Mouse (Mus musculus) intestine, embryonic 15.5 days (tissue): ENCODE data around the gene Tent2. TPM values are rescaled to one million over a fixed set of nuclear protein-coding genes. Genes with fewer than 3 reads are reported as not detected.
"Not testable (repeated sequence)": the region's sequence is repeated elsewhere in the genome, so short reads cannot be mapped to it uniquely, and the experiment has no call there.

Experiments
- ATAC-seq: fragments of 200-750 bp; cut with Nextera tagmentation; 2 replicates; pipeline ENCODE4 v1.8.0; 2017; ENCODE audit warnings: moderate TSS enrichment, moderate library complexity
- H3K27ac ChIP-seq: fragments of 300-500 bp; sonication (generic); 2 replicates; pipeline ENCODE4 v1.5.1; 2015; ENCODE audit warnings: mild to moderate bottlenecking, inconsistent platforms
- H3K27me3 ChIP-seq: fragments of 300-500 bp; sonication (generic); replicated peaks from 2 replicates; pipeline ENCODE4 v1.6.1; 2015; ENCODE audit warnings: inconsistent platforms
- H3K36me3 ChIP-seq: fragments of 300-500 bp; sonication (generic); 2 replicates; pipeline ENCODE4 v1.6.1; 2015; ENCODE audit warnings: inconsistent platforms
- H3K4me1 ChIP-seq: fragments of 300-500 bp; sonication (generic); replicated peaks from 2 replicates; pipeline ENCODE4 v1.6.1; 2015; ENCODE audit warnings: inconsistent platforms
- H3K4me2 ChIP-seq: fragments of 300-500 bp; sonication (generic); replicated peaks from 2 replicates; pipeline ENCODE4 v1.6.1; 2015; ENCODE audit warnings: mild to moderate bottlenecking, inconsistent platforms
- H3K4me3 ChIP-seq: fragments of 300-500 bp; sonication (generic); replicated peaks from 2 replicates; pipeline ENCODE4 v1.5.1; 2015; ENCODE audit warnings: inconsistent platforms
- H3K9ac ChIP-seq: fragments of 300-500 bp; sonication (generic); 2 replicates; pipeline ENCODE4 v1.6.1; 2015; ENCODE audit warnings: inconsistent platforms
- H3K9me3 ChIP-seq: fragments of 300-500 bp; sonication (generic); 2 replicates; pipeline ENCODE4 v1.6.1; 2016; ENCODE audit warnings: inconsistent platforms
- WGBS: fragments of 180-500 bp; shearing (Covaris S2); methylation state at CpG from one replicate; pipeline ENCODE4 v1.1.7; 2015; 5-methylcytosine and 5-hydroxymethylcytosine counted together
- polyA plus RNA-seq: library from polyadenylated mRNA; unstranded; fragments of >200 nt; fragmentation: Nextera tagmentation; extraction: Ambion mirVana; gene quantifications from 2 replicates; pipeline ENCODE4 v1.2.1, GENCODE M21; 2015

Tent2 gene
- polyA plus RNA-seq, 1 experiment from 2014 or later = 60.1 TPM

GRCm38 (mm10) chr13:93187792-93188191 is 4.4 kb downstream of the Tent2 start:
- WGBS = 93% methylated on average over 5 of the region's 5 CpGs

GRCm38 (mm10) chr13:93180351-93180750 is 11.8 kb downstream of the Tent2 start:
- H3K4me3 ChIP-seq = no peak overlapping the region
- H3K4me2 ChIP-seq = no peak overlapping the region
- no peak for ATAC-seq
- no peak overlapping the region for H3K27ac ChIP-seq
- peaks cover 3% of the 10 kb centered on the region; the same call in 1 of the 2 replicates for H3K36me3 ChIP-seq
- no peaks in the 10 kb centered on the region for H3K9me3 ChIP-seq
- 98% methylated on average over 1 of the region's 1 CpGs for WGBS
- no peak overlapping the region for H3K9ac ChIP-seq
- no peaks in the 10 kb centered on the region for H3K4me1 ChIP-seq
- no peaks in the 10 kb centered on the region for H3K27me3 ChIP-seq

More at GRCm38 (mm10) chr13:93187792-93188191, 4.4 kb downstream of the Tent2 start:
- not testable (repeated sequence) for H3K4me2 ChIP-seq, H3K9ac ChIP-seq, H3K27me3 ChIP-seq, H3K36me3 ChIP-seq, H3K27ac ChIP-seq, ATAC-seq, H3K4me1 ChIP-seq, H3K9me3 ChIP-seq, H3K4me3 ChIP-seq

GRCm38 (mm10) chr13:93179522-93179921 is 12.7 kb downstream of the Tent2 start:
- no peak for ATAC-seq
- 87% methylated on average over 2 of the region's 2 CpGs for WGBS

GRCm38 (mm10) chr13:93177571-93177970 is 14.6 kb downstream of the Tent2 start:
- no peak for ATAC-seq
- Histone ChIP-seq H3K4me1 (no peaks in the 10 kb centered on the region), H3K9ac (no peak overlapping the region), H3K27ac (no peak overlapping the region), H3K9me3 (no peaks in the 10 kb centered on the region), H3K36me3 (peaks cover 9% of the 10 kb centered on the region; the same call in 1 of the 2 replicates), H3K27me3 (no peaks in the 10 kb centered on the region), H3K4me3 (no peak overlapping the region), H3K4me2 (no peak overlapping the region)

More at GRCm38 (mm10) chr13:93179522-93179921, 12.7 kb downstream of the Tent2 start:
- Histone ChIP-seq H3K9ac (no peak overlapping the region), H3K4me3 (no peak overlapping the region), H3K4me1 (no peaks in the 10 kb centered on the region), H3K9me3 (no peaks in the 10 kb centered on the region), H3K27ac (no peak overlapping the region), H3K4me2 (no peak overlapping the region), H3K36me3 (0 out of 2 replicates have a peak, but pooled peaks cover 3% of the 10 kb centered on the region), H3K27me3 (no peaks in the 10 kb centered on the region)

- Histone ChIP-seq H3K4me1 (no peaks in the 10 kb centered on the region), H3K4me3 (no peak overlapping the region), H3K4me2 (no peak overlapping the region), H3K36me3 (0 out of 2 replicates have a peak, but pooled peaks cover 6% of the 10 kb centered on the region), H3K9ac (no peak overlapping the region), H3K27ac (no peak overlapping the region), H3K9me3 (no peaks in the 10 kb centered on the region), H3K27me3 (no peaks in the 10 kb centered on the region)
- ATAC-seq = no peak
- WGBS = 93% methylated on average over 4 of the region's 4 CpGs
Observed at GRCm38 (mm10) chr13:93163303-93163702, 28.9 kb downstream of the Tent2 start.

GRCm38 (mm10) chr13:93162456-93162855 is 29.7 kb downstream of the Tent2 start:
- Histone ChIP-seq H3K36me3 (0 out of 2 replicates have a peak, but pooled peaks cover 6% of the 10 kb centered on the region), H3K4me3 (no peak overlapping the region), H3K4me2 (no peak overlapping the region), H3K27me3 (no peaks in the 10 kb centered on the region), H3K9me3 (no peaks in the 10 kb centered on the region), H3K4me1 (no peaks in the 10 kb centered on the region), H3K27ac (no peak overlapping the region), H3K9ac (no peak overlapping the region)
- no peak for ATAC-seq

- Histone ChIP-seq H3K27ac (no peak overlapping the region), H3K4me2 (no peak overlapping the region), H3K9ac (no peak overlapping the region), H3K4me3 (no peak overlapping the region), H3K27me3 (no peaks in the 10 kb centered on the region), H3K4me1 (no peaks in the 10 kb centered on the region), H3K9me3 (no peaks in the 10 kb centered on the region), H3K36me3 (peaks cover 6% of the 10 kb centered on the region; the same call in 1 of the 2 replicates)
- no peak for ATAC-seq
- WGBS = 92% methylated on average over 6 of the region's 6 CpGs
Observed at GRCm38 (mm10) chr13:93158261-93158660, 33.9 kb downstream of the Tent2 start.

GRCm38 (mm10) chr13:93153280-93153679 is 38.9 kb downstream of the Tent2 start:
- 70% methylated on average over 1 of the region's 1 CpGs for WGBS
- no peak overlapping the region for H3K4me2 ChIP-seq
- no peak overlapping the region for H3K27ac ChIP-seq
- ATAC-seq = no peak
- H3K9me3 ChIP-seq = no peaks in the 10 kb centered on the region
- no peak overlapping the region for H3K4me3 ChIP-seq
- H3K4me1 ChIP-seq = no peaks in the 10 kb centered on the region
- no peaks in the 10 kb centered on the region for H3K27me3 ChIP-seq
- no peak overlapping the region for H3K9ac ChIP-seq
- peaks cover 2% of the 10 kb centered on the region; the same call in 1 of the 2 replicates for H3K36me3 ChIP-seq

- no peaks in the 10 kb centered on the region for H3K27me3 ChIP-seq
- no peaks in the 10 kb centered on the region for H3K36me3 ChIP-seq
- H3K9ac ChIP-seq = peak within 1 kb of the TSS; percentile 51
- H3K27ac ChIP-seq = peak within 1 kb of the TSS; percentile 70
- peaks cover 5% of the 10 kb centered on the region; the same call in 1 of the 2 replicates for H3K4me1 ChIP-seq
- H3K9me3 ChIP-seq = no peaks in the 10 kb centered on the region
- WGBS = 3% methylated on average over 45 of the region's 45 CpGs
- peak within 1 kb of the TSS; percentile 55 for H3K4me3 ChIP-seq
- ATAC-seq = peak; percentile 97
- peak within 1 kb of the TSS; percentile 96 for H3K4me2 ChIP-seq
Observed at GRCm38 (mm10) chr13:93144336-93145167, 47.6 kb downstream of the Tent2 start, which contains the start of gene Cmya5. Gene Cmya5, minus strand, starts transcription at chr13:93144724.

- Histone ChIP-seq H3K36me3 (no peaks in the 10 kb centered on the region), H3K27me3 (no peaks in the 10 kb centered on the region), H3K9me3 (no peaks in the 10 kb centered on the region), H3K9ac (peak overlapping the region; percentile 51), H3K4me3 (peak overlapping the region; percentile 55), H3K4me1 (peaks cover 5% of the 10 kb centered on the region; the same call in 1 of the 2 replicates), H3K27ac (no peak overlapping the region; the same call in 1 of the 2 replicates), H3K4me2 (peak overlapping the region; percentile 96)
- 19% methylated on average over 10 of the region's 11 CpGs for WGBS
- ATAC-seq = peak; percentile 87
Observed at GRCm38 (mm10) chr13:93143819-93144283, 48.3 kb downstream of the Tent2 start.

- Histone ChIP-seq H3K4me3 (no peak overlapping the region), H3K4me2 (no peak overlapping the region), H3K27ac (no peak overlapping the region), H3K9ac (no peak overlapping the region), H3K4me1 (peaks cover 5% of the 10 kb centered on the region; the same call in 1 of the 2 replicates), H3K36me3 (no peaks in the 10 kb centered on the region), H3K9me3 (no peaks in the 10 kb centered on the region), H3K27me3 (no peaks in the 10 kb centered on the region)
- ATAC-seq = no peak
- WGBS = 94% methylated on average over 6 of the region's 6 CpGs
Observed at GRCm38 (mm10) chr13:93141184-93141583, 51.0 kb downstream of the Tent2 start.

GRCm38 (mm10) chr13:93138059-93138458 is 54.1 kb downstream of the Tent2 start:
- no peak overlapping the region for H3K27ac ChIP-seq
- no peak overlapping the region for H3K9ac ChIP-seq
- H3K27me3 ChIP-seq = no peaks in the 10 kb centered on the region
- H3K9me3 ChIP-seq = no peaks in the 10 kb centered on the region
- 65% methylated on average over 1 of the region's 1 CpGs for WGBS
- H3K4me2 ChIP-seq = no peak overlapping the region
- H3K4me3 ChIP-seq = no peak overlapping the region
- H3K36me3 ChIP-seq = no peaks in the 10 kb centered on the region
- H3K4me1 ChIP-seq = no peaks in the 10 kb centered on the region
- ATAC-seq = no peak
